Mouse (Mus musculus): ENCODE results near the gene Golga2.

Gene Golga2

DNA sequence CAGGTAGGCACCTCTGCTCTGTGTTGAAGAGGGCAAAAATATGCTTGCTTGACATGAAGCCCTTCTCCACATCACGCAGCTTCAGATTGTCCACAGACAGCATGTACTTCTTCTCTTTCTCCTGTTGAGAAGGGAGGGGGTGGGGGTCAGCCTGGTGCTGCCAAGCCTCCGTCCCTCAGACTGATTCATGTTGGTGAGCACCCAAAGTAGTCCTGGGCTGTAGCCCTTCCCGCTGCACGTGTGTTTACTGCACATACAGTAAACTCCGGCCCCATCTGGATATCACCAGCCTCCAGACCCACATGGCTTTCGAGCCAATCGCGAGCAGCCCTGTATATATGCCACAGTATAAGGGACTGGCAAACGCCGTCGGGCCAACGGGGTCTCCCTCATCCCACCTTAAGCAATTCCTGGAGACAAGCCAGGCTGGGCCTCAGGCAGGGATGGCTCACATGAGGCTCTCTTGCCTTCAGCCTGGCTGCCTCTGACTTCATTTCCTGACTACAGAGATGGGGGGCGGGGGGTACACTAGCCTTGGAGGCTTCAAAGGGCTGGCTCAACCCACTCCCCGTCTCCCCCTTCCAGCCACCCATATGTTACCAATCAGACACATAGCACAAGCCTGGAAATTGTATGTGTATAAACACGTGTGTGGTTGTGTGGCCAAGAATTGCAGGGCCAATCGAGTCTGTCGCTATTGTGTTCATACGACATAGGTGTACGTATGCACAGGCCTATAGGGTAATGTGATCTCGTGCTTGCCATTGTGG, 29.9 kb downstream of the Golga2 start:
- in situ Hi-C loops (cut with MboI; ENCODE audit: low sequenced_read_pairs) = no loop called here

DNA sequence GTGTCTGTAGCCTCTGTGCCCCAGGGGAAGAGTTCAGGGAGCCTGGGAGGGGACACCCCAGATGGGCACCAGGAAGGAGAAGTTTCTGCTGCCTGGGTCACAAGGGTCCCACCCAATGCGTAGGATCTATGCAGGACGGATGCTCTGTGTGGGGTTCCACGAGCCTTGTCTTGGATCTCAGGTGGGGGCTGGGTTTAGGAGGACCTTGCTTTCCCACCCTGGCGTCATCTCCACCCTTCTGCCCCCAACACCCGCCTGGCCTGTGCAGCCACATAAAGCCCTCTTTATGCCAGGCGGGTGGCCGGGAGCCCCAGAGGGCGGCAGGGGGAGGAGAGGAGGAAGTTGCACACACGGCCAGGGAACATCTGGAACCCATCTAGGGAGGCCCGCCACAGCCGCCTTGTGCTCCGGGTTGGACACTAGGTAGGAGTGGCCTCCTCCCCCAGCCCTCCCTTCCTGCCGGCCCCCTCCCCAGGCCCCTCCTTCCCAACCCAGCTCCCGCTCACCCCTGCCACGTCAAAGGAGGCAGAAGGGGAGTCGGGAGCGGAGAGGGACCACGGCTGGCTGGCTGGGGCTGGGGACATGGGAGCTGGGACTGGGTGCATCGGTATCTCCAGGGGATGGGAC, 30.7 kb downstream of the Golga2 start:
- in situ Hi-C loops (cut with MboI; ENCODE audit: low sequenced_read_pairs) = no loop called here

DNA sequence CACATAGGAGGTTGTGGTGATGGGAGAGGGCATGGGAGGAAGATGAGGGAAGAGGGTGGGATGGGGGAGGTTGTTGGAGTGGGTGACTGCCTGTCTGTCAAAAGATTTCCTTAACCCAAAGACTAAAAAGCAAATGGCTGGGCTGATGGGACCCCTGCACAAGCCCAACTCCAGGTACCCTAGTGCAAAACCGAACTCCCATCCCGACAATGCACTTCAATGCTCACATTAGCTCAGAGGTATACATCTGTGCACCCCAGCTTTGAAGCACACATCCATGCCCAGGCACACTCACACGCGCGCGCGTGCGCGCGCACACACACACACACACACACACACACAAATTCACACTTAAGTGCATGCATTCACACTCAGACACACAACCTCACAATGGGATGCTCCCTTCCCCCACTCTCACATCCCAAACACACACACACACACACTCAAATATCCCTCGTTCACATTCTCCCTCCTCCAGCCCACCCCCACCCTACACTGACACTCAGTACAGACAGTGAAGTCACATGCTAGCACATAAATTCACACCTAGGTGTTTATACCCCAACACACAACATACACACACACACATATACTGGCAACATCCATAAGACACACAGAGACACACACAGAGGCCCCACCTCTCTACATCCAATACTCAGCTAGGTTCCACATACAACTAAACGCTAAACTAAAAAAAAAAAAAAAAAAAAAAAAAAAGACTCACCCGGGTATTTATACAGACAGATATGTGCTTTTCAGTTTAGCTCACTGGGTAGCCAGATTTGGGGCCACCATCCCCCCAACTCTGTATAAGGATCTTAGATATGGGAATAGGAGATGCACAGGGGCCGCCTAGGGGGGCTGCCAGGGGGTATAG, 31.8 kb downstream of the Golga2 start:
- in situ Hi-C loops (cut with MboI; ENCODE audit: low sequenced_read_pairs) = no loop called here

DNA sequence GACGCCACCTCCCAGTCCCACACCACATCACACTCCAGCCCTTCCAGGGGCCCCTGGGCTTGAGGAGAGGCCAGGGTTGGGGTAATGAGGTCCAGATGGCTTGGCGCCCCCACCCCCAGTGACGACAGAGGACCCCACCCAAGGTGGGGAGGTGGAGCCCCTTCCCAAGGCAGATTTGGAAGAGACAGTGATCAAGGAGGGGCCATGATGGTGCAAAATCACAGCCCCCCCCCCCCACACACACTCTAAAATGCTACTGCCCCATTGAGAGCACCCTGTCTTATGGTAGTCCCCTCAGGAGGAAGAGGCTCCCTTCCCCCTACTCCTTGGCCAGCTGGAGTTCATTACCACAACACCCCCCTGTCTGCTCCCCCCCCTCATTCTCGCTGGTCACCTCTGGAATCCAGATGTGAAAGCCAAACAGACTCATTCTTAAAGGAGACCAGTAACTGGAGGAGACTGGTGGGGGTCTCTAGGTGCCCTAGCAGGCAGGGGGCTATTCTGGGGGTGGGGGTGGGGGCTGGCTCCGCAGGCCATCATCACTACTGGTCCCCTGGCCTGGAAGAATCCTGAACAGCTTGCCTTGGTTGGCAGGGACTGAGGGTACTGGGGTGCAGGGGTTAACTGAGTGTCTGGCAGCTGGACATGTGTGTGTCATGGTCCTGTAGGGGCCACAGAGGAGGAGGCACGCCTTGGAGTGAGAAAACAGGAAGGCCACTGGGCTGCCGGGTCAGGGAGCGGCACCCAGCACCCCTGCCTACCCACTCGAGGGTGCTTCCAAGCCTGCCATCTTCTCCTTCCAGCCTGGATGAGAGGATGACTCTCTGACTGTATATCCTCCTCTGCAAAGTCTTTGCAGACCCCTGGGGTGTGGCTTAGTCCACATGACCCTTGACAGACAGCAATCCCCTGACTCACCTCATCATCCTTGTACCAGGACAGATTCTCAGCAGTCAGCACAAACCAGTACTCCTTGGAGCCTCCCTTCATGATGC, 32.7 kb downstream of the Golga2 start:
- in situ Hi-C loops (cut with MboI; ENCODE audit: low sequenced_read_pairs) = no loop called here

DNA sequence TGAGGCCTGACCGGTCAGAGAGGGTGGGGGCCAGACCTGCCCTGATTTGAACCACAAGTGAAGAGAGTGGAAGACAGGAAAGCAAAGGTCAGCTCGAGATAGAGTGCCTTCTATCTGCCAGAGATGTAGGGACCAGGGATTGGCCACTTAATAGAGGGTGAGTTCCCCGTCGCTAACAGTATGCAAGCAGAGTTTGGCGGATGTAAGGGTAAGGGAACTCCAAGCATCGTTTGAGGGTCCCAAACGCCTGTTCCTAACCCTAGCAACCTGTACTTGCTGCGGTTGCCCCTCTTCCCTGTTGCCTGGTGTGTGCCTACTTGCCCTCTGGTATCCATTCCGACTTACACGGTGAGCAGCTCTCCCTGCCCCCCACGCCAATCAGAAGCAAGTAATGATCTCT, 33.5 kb downstream of the Golga2 start:
- in situ Hi-C loops (cut with MboI; ENCODE audit: low sequenced_read_pairs) = no loop called here

DNA sequence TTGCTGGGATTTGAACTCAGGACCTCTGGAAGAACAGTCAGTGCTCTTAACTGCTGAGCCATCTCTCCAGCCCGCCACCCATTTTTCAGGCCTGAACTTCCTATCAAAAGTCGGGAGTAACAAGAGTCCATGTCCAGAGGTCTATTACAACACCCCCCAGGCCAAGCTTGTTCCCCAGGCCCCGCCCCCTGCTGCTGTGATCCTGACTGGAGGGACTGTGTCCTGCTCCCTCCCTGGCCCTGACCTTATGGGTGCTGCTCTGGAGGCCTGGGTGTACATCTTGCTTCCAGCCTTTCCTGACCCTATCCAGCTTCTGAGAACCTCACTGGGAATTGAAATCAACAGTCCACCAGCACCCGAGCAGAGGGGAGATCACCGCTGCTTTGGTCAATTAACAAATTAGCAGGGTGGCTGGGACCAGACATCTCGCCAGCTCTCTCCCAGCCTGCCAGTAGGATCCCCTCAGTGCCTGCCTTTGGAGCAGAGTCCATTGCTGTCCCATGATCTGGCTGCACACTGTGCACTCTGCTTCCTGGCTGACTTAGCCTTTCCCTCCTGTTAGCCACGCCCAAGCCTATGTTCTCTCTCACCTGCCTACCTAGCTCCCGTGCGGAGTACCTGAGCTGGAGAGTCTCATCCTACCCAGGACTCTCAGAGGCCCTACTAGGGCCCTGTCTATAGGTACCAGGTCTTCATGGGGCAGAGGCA, 34.6 kb downstream of the Golga2 start:
- in situ Hi-C loops (cut with MboI; ENCODE audit: low sequenced_read_pairs) = no loop called here

DNA sequence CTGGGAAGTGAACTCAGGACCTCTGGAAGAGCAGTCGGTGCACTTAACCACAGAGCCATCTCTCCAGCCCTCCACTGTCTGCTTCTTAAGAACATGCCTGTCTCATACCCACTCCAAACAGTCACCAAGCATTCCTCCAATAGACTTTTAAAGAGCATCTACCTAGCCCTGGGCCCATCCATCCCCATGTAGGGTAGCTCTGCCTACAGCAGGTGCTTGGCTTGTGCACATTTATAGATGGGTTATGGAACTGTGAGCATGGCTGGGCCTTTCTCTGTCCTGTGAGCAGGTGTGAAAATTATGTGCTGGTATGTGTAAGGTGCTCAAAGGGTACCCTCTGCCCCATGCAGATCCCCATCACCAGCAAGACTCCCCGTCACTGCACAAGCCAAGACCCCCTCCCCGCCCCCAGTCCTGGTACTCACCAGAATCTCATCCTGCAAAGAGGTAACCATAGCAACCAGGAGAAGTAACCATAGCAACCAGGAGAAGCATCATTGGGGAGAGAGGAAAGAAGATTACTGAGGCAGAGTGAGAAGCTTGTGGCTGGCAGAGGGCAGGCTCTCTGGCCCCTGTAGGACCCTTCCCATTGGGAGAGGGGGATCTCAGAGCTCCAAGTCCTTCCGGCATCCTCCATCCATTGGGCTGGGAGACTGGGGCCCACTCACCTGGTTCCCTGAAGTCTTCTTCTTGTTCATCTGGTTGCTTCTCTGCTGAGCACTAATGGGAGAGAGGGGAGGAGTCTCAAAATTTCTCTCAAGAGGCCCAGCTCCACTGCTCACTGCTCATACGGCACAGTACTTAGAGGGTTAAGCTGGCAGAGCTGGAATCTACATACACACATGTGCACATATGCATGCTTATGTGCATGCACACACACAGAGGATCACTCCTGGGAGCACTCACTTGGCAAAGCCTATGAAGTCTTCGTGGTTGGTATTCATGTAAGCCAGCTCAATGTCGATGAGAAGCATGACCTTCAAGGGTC, 35.9 kb downstream of the Golga2 start:
- in situ Hi-C loops (cut with MboI; ENCODE audit: low sequenced_read_pairs) = no loop called here

DNA sequence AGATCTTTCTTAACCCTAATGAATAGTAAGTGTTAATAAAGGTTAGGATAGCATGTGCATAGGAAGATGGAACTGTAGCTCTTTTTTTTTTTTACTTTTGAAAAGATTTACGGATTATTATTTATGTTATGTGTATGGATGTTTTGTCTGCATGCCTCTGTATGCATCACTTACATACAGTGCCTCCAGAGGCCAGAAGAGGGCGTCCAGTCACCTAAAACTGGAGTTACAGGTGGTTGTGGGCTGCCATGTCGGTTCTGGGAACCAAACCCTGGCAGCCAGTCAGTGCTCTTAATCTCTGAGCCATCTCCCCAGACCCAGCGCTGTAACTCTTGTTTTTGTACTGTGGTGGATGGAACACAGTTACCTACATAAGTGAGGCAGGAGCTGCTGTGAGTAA, 37.1 kb downstream of the Golga2 start:
- in situ Hi-C loops (cut with MboI; ENCODE audit: low sequenced_read_pairs) = no loop called here

DNA sequence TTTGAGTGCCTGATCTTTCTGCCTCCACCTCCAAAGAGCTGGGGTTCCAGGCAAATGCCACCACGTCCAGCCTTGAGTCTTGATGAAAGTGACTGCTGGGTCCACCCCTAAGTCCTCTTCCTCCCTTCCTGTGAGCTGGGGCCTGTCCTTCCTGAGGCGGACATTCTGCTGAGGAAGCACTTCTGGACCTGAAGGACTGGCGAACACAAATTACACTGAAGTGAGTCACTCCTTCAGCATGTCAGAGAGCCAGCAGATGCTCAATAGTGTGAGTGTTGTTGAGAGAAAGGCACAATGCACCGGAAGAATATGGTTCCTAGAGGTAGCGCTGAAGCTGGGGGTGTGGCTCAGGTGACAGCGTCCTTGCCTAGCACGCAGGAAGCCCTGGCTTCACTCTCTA, 38.2 kb downstream of the Golga2 start:
- in situ Hi-C loops (cut with MboI; ENCODE audit: low sequenced_read_pairs) = no loop called here

DNA sequence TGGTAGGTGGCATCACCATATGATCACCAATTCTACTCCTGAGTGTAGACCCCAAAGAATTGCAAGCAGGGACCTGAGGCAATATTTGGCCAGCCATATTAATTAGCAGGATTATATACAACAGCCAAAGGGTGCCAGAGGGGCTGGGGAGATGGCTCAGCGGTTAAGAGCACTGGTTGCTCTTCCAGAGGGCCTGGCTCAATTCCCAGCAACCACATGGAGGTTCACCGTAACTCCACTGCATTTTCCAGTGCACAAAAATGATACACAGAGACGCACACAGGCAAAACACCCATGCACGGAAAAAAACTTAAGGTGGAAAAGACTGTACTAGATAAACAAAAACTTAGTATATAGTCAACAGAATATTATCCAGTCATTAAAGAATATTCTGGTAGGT, 40.0 kb downstream of the Golga2 start:
- in situ Hi-C loops (cut with MboI; ENCODE audit: low sequenced_read_pairs) = no loop called here

DNA sequence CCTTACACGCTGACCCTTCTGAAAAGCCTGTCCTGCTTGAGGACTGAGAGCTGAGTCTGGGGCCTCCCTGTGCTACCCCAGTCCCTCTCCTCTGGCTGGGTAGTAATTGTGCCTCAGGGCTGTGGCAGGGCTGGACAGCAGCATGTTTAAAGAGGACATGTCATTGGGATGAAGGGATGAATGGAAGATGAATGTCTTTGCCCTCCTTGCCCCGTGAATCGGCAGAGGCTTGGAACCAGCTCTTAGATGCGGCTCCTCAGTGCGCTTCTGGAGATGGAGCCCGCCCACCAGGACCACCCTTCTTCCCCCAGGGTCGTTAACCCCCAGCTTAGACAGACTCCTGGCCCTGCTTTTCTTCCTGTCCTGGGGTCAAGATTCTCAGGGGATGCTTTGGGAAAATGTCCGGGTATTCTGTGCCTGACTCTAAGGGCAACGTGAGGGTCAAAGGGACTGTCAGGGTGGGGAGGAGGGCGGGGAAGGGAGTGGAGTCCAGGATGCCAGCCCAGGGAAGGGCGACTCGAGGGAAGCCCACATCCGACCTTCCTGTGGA, 41.8 kb downstream of the Golga2 start:
- in situ Hi-C loops (cut with MboI; ENCODE audit: low sequenced_read_pairs) = no loop called here

DNA sequence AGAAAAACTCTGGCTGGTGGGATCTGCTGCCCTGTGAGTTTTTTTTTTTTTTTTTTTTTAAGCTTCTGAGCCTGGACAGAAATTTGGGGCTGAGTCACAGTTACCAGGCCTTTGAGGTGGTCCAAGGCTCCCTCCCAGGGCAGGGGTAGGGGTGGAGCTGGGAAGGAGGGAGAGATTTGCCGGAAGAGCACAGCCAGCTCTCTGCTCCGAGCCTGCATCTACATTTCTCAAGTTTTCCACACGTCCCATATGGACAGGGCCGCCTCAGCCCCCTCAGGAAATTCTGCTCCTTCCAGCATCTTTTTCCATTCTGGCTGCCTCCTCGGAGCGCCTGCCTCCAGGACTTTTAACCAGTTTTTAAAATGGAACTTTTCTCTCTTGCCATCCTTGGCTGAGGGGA, 42.3 kb downstream of the Golga2 start:
- in situ Hi-C loops (cut with MboI; ENCODE audit: low sequenced_read_pairs) = no loop called here

DNA sequence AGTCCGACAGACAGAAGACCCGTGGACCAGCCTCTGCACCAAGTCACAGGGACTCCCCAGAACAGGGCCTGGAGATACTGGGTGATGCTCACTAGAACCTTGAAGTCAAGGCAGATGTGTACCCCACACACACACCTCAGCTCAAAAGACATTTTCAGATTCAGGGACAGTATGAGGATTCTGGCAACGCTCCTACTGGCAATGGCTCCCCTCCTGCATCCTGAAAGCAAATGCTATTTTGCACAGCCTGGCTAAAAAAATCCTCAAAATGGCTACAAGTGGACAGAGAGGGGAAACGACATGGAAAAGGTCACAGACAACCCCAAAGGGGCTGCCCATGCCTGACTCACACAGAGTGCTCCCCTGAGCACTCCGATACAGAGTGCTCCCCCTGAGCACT, 45.0 kb downstream of the Golga2 start:
- in situ Hi-C loops (cut with MboI; ENCODE audit: low sequenced_read_pairs) = no loop called here

DNA sequence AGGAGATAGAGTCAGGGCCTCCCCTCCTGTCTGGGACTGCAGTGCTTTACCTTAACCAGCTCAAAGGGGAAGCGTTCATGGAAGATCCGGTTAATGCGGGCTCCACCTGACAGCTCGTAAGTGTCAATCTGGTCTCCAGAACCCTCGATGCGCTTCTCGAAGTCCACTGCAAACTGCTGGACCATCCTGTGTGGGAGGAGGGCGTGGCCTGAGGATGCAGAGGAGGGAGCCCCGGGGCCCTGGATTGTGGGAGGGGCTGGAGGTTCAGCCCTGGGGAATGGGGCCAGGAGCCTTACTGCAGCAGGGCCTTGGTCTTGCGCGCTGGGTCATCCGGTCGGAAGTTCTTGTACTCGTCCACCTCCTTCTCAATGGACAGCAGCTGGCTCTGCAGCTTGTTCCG, 48.7 kb downstream of the Golga2 start:
- in situ Hi-C loops (cut with MboI; ENCODE audit: low sequenced_read_pairs) = no loop called here

DNA sequence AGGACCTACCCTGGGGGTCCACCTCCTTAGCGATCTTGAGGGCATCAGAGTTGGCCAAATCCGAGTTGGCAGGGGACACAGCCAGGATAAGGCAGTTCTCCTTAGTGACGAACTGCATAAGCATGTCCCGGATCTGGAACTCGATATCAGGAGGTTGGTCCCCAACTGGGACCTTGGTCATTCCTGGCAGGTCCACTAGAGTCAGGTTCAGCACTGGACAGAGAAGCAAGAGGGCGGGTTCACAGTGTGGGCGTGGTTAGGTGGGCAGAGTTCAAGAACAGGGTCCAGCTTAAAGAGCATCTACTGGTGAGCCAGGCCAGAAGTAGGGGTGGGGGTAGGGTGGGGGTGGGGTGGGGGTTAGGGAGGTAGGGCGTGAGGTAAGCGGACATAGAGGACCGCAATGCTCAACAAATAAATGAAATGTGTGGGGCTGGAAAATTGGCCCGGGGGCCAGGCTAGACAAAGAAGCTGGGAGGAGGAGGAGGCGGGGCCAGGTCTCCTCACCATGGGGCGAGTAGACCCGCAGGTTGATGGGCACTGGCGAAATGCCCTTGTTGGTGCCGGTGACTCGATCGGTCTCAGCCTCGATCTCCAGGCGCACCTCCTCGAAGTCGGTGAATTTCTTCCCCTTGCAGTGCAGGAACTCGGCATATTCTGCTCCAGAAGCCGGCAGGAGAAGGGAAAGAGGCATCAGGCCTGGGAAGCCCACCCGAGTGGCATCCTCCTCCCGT, 52.9 kb downstream of the Golga2 start:
- in situ Hi-C loops (cut with MboI; ENCODE audit: low sequenced_read_pairs) = no loop called here

DNA sequence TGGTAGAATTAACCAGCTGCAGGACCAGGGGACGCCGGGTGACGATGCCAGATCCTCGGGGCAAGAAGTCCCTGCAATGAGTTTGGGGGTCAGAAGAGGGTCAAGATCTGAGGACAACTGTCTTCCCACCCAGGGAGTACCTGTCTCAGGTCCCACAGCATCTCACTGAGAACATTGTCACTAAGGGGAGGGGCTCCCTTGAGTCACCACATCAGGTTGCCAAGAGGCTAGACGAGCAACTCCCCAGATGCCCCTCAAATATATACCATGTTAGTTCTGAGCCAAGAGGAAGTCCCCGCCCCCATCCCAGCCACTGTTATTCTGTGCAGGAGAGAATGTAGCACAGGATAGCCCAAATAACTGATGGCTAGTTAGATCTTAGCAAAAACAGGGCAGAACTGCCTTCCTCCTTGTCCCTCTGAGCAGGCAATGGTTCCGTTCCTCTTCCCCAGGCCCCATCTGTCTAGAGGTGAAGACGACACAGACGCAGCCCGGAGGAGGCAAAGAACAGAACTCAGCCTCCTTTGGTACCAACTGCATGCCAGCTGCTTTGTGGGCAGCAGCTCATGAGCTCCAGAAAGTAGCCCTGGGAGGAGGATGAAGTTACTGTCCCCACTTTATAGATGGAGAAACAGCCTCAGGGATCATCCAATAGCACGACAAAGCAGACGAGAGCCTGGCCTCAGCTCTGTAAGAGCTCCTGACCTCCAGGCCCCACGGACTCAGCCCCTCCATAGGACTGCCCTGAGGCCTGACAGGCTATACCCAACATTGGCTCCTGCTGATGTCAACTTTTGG, 53.9 kb downstream of the Golga2 start:
- in situ Hi-C loops (cut with MboI; ENCODE audit: low sequenced_read_pairs) = no loop called here

DNA sequence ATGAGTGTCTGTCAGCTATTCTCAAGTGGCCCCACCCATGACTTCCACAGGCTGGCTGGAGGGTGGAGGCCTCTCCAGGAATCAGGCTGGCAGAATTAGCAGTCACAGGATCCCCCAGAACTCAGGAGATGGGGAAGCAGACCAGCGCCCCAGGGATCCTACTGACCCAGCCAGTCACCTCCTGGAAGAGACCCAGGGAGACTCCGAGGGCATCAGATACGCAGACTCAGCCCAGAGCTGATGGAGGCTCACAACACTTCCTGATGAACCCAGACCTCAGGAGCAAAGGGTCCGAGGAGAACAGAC, 54.4 kb downstream of the Golga2 start:
- in situ Hi-C loops (cut with MboI; ENCODE audit: low sequenced_read_pairs) = no loop called here

Data from CH12F3 (cell line).